Mouse (Mus musculus) heart, adult 8-10 months (tissue): ENCODE results near the gene Mmgt2. TPM values are rescaled to one million over a fixed set of nuclear protein-coding genes. Genes with fewer than 3 reads are reported as not detected.
"Not testable (repeated sequence)": the region's sequence is repeated elsewhere in the genome, so short reads cannot be mapped to it uniquely, and the experiment has no call there.

ENCODE experiments used
- DNase-seq: peaks from one replicate; pipeline ENCODE4 v3.0.0; 2022; ENCODE audit warnings: low spot score
- total RNA-seq, 4 experiments: library from RNA; stranded (reverse); gene quantifications; 2 replicates each; pipeline ENCODE4 v1.2.4; 2022

Mmgt2 gene
- total RNA-seq, 4 experiments from 2014 or later = 5.1 to 5.9 (median 5.7) TPM

- DNase-seq = no peak
Measured at GRCm38 (mm10) chr11:62645732-62646494, 2.6 kb upstream of the Mmgt2 start.

GRCm38 (mm10) chr11:62646495-62646843, 2.0 kb upstream of the Mmgt2 start:
- no peak for DNase-seq

GRCm38 (mm10) chr11:62646958-62647515, 1.4 kb upstream of the Mmgt2 start:
- DNase-seq = no peak

- DNase-seq = no peak
Measured at GRCm38 (mm10) chr11:62647661-62648590, 538 bp upstream of the Mmgt2 start, which contains the start of gene Lrrc75a. Lrrc75a (minus strand) TSS chr11:62648523.

- DNase-seq = not testable (repeated sequence)
Measured at GRCm38 (mm10) chr11:62649803-62650202, 1.3 kb downstream of the Mmgt2 start.

GRCm38 (mm10) chr11:62651563-62651962, 3.1 kb downstream of the Mmgt2 start:
- no peak for DNase-seq

GRCm38 (mm10) chr11:62652080-62652479, 3.6 kb downstream of the Mmgt2 start:
- DNase-seq = no peak

GRCm38 (mm10) chr11:62660885-62661284, 12.4 kb downstream of the Mmgt2 start:
- no peak for DNase-seq

GRCm38 (mm10) chr11:62664250-62664649, 15.8 kb downstream of the Mmgt2 start:
- DNase-seq = no peak

- DNase-seq = no peak
Measured at GRCm38 (mm10) chr11:62668986-62669385, 20.5 kb downstream of the Mmgt2 start.

- no peak for DNase-seq
Measured at GRCm38 (mm10) chr11:62669471-62669870, 21.0 kb downstream of the Mmgt2 start.

GRCm38 (mm10) chr11:62670006-62670405, 21.5 kb downstream of the Mmgt2 start:
- DNase-seq = no peak

GRCm38 (mm10) chr11:62675480-62676289, 27.2 kb downstream of the Mmgt2 start:
- DNase-seq = peak; percentile 78

- no peak for DNase-seq
Measured at GRCm38 (mm10) chr11:62676290-62676596, 27.8 kb downstream of the Mmgt2 start.

GRCm38 (mm10) chr11:62678778-62679354, 30.4 kb downstream of the Mmgt2 start:
- DNase-seq = no peak

- no peak for DNase-seq
Measured at GRCm38 (mm10) chr11:62679954-62680353, 31.5 kb downstream of the Mmgt2 start.

GRCm38 (mm10) chr11:62691592-62691991, 43.1 kb downstream of the Mmgt2 start:
- DNase-seq = no peak

GRCm38 (mm10) chr11:62693299-62694184, 45.1 kb downstream of the Mmgt2 start:
- peak; percentile 37 for DNase-seq

GRCm38 (mm10) chr11:62695126-62695525, 46.7 kb downstream of the Mmgt2 start:
- DNase-seq = no peak

- no peak for DNase-seq
Measured at GRCm38 (mm10) chr11:62699749-62700148, 51.3 kb downstream of the Mmgt2 start.
